Mouse (Mus musculus) cerebellum, postnatal 25 days (tissue): ENCODE measurements around the gene Snrpd2.

Experiments used
- DNase-seq, 2 experiments: peaks; one replicate each; pipeline ENCODE4 v3.0.0; 2021; ENCODE audit warnings: mixed read lengths in 2 of 2

Gene Snrpd2

DNA sequence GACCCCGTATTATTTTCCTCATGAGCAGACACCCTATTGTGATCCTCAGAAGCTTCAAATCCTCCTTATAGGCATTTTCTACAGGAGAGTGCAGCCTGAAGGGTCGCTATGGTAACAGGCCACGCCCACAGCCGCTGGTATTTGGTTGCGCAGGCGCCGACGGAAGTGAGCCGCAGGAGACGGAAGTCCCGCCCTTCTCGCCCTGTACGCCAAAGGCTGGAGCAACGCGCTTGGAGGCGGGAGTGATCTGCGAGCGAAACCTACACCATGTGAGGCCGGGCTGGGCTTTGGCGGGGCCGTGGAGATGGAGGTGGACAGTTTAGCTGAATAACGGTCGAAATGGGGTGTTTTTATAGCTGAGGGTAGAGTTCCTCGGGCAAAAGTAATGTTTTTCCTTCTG lies at the start of gene Snrpd2:
Snrpd2 (plus strand) TSS at position 97 of the 400 bp plus-strand sequence.
- DNase-seq: peak; percentile 97 to 99

DNA sequence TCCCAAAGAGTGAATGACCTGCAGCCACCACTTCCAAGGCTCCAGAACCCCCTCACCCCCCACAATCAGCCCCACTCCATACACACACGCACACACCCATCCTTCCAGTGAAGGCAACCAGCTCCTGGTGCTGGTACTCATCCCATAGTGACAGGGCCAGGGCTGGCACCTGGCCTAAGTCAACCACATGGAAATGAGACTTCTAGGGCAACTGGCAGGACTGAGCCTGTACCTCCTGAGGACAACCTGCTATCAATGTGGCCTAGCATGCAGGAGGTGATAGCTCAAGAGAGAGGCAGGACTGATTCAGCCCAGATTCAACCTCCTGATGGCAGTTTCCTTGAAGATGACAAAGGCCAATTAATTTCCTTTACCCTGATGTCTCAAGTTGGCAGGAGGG lies 49.2 kb upstream of the Snrpd2 start:
- no peak for DNase-seq

- no peak for DNase-seq
Observed at GRCm38 (mm10) chr7:19103741-19104140, 45.8 kb upstream of the Snrpd2 start.

- DNase-seq: no peak
Observed at GRCm38 (mm10) chr7:19104486-19104885, 45.0 kb upstream of the Snrpd2 start.

DNA sequence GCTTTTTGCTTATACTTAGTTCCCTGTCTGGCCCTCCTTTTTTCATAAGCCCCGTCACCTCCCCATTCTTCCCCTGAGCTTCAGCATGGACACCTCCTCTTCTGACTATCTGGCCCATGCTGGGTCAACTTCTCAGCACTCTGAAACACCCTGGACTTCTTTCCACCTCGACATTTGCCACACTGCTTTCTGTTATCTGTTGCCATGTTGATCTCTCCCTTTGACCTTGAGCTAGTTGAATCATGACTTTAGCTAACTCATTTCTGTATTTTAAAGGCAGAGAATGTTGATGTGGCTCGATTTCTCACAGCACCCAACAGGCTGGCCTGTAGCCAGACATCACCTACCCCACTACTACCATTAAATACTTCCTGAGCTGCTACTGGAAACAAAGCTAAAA lies 42.1 kb upstream of the Snrpd2 start:
- no peak for DNase-seq

DNA sequence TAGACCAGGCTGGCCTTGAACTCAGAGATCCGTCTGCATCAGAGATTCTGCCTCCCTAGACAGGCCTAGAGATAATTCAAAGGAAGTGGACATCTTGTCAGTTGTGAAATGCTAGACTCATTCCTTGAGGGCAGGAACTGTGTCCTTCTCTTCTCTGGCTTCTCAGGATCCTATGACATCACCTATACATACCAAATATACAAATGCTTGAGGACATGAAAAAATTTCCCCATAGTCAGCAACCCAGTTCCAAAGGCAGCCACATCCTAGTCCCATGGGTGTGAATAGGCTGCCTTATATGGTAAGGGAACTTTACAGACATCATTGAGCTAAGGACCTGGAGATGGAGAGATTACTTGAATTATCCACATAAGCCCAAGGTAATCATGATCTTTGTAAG lies 40.0 kb upstream of the Snrpd2 start:
- DNase-seq: no peak

DNA sequence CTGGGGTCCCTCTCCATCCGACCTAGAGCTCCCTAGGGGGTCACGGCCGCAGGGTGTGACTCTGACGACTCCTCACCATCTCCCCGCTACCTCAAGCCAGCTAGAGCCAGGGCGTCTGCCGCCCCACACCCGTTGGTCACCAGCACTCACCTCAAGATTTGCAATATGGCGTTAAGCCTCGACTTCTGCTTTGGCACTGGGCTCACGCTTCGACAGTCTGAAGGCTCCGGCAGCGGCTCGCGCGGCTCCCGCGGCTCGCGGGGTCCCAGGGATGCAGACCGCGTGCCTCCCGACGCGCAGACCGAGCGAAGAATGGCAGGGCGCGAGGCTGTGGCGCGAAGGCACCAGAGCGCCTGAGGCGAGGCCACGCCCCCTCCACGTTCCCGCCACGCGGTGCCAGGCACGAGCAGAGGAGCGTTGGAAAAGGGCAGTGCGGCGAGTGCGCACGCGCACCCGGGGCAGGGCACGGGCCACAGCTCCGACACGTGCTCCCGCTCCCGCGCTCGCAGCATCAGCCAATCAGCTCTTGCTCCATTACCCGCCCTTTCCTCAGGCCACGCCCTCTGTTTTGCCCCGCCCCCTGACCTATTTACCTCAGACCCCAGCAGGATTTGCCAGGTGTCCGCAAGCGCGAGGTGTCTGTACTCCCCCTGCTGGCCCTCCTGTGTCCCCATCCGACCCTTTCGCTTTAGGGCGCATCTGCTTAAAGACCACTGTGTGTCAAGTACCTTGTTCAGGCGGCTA lies 31.3 kb upstream of the Snrpd2 start, which contains the start of gene Gm4969:
Gm4969 (minus strand) TSS at position 341 of the 744 bp plus-strand sequence.
- peak; percentile 58 to 76 for DNase-seq

- peak in 1 of 2 experiments; percentile 19 for DNase-seq
Observed at GRCm38 (mm10) chr7:19119083-19119482, 30.4 kb upstream of the Snrpd2 start.

DNA sequence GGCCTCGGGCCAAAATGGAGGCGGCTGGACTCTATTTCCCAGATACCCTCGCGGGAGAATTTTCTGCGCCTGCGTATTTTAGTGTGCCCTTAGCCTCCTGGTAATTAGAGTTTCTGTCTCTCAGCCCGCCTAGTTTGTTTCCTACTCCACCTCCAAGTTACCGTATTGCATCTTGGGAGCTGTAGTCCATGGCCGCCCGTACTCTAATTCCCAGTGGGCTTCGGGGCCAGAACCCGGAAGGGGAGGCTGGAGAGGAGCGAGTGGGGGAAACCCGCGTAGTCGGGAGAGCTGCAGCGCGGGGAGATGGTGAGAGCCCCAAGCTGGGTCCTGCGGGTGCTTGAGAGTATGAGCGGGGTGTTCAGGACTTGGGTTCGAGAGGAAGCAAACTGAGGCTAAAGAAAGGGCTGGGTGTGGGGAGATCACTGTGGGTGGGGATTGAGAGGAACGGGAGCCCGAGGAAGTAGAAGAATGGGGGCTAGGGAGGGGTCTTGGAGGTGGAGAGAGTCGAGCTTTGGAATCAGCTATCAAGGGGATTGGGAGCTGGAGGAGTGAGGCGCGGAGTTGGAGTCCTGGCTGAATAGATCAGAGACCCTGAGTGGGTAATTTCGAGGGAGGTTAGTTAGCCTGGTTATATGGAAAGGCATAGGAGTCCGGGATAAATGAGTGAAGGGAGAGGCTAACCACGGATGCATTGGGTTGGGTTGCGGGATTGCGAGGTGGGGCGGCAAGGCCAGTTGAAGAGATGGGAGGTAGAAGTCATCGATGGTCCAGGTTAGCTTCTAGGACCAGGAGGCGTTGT lies 29.7 kb upstream of the Snrpd2 start, which contains the start of gene Fbxo46:
Fbxo46 (plus strand) TSS at position 229 of the 799 bp plus-strand sequence.
- DNase-seq: peak; percentile 87 to 92

DNA sequence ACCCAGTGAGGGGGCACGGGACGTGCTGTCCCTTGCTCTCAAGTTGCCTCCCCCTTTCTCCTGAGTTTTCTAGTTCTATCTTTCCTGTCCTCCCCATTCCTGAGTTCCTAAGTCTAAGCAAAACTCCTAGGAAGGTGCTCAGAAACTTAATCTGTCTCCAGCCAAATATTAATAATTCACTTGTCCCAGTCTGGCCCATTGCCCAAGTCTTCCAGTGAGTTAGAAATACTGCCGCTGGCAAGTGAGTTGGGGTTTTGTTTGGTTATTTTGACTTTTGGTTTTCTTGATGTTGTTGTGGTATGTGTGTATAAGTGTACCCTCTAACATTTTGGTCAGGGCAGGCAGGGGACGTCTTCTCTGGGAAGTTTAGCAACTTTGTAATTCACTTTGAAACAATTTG lies 27.8 kb upstream of the Snrpd2 start:
- DNase-seq: no peak

DNA sequence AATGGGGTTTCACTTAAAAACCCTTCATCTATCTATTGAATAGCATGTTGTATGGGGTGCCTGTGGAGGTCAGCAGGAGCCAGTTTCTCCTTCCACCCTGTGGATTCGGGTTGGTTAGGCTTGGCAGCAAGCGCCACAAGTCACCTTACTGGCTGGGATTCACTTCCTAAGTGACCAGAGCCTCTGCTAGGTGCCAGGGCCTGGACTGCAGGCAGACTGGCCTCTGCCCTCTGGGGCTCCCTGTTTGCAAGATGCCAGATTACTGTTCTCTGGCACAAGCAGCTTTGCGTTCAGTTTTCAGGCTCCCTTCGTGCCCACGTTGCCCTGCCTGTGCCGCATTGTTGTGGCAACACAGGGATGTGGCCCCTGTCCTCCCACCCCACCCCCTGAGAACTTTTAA lies 24.8 kb upstream of the Snrpd2 start:
- no peak for DNase-seq

DNA sequence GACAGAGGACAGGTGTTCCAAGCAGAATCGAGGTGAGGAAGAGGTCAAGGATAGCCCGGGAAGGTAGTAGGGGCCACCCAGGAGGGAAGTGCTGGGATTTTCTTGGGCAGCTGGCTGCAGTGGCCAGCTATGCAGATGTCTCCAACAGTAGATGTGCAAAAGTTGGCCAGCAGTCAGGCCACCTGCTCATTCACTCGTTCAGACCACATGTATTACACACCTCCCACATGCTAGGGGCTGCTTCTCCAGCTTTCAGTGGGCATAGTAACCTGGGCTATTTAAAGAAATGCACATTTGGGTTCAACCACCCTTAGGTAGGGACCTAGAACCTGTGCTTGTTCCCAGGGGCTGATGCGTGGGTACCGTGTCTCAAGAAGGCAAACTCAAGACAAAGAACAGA lies 21.8 kb upstream of the Snrpd2 start:
- DNase-seq: no peak

- DNase-seq: no peak
Observed at GRCm38 (mm10) chr7:19129396-19129795, 20.1 kb upstream of the Snrpd2 start.

DNA sequence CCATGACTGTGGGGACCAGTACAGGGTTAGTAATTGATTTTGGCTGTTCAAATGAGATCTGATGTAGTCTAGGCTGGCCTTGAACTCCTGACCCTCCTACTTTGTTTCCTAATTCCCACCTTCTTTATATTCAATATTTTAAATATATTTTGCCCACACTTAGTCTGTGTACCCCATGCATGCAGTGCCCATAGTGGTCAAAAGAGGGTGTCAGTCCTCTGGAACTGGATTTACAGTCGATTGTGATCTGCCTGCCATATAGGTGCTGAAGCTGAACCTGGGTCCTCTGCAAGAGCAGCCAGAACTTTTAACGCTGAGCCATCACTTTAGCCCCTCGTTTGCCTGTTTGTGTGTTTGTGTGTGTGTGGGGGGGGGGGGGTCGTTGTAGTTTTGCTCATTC lies 18.9 kb upstream of the Snrpd2 start:
- peak in 1 of 2 experiments; percentile 44 for DNase-seq

GRCm38 (mm10) chr7:19131324-19131848 lies 18.1 kb upstream of the Snrpd2 start:
- DNase-seq: peak; percentile 96 to 98

- DNase-seq: peak in 1 of 2 experiments; percentile 39
Observed at GRCm38 (mm10) chr7:19136168-19136567, 13.4 kb upstream of the Snrpd2 start.

DNA sequence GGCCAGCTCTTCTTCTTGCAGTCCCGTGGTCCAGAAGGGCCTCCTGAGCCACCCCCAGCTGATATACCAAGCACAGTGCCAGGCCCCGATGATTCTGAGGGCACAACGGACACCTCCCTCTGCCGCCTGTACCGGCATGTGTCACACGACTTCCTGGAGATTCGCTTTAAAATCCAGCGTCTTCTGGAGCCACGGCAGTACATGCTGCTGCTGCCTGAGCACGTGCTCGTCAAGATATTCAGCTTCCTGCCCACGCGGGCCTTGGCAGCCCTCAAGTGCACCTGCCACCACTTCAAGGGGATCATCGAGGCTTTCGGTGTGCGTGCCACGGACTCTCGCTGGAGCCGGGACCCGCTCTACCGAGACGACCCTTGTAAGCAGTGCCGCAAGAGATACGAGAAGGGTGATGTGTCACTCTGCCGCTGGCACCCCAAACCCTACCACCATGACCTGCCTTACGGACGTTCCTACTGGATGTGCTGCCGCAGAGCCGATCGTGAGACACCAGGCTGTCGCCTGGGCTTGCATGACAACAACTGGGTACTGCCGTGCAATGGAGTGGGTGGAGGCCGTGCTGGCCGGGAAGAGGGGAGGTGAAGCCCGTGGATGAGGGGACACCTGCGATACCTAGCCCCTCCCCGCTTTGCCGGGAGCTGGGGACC lies 12.7 kb upstream of the Snrpd2 start:
- DNase-seq: no peak

DNA sequence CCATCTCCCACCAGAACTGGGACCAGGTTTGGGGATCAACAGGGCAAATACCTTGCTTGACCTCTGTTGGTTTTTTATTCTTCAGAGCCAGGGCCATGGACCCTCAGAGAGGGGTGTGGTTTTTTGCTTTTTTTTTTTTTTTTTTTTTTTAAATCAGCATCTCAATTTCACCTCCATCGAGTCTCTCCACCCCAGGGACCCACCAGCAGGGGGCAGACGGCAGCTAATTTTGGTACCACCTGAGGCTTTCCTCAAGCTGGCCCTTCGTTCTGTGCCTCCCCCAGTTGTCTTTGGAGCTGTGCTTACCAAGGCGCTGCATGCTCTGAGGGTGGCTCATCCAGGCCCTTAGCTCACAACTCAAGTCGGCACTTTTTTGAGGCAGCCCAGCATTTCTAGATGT lies 12.1 kb upstream of the Snrpd2 start:
- peak in 1 of 2 experiments; percentile 68 for DNase-seq

DNA sequence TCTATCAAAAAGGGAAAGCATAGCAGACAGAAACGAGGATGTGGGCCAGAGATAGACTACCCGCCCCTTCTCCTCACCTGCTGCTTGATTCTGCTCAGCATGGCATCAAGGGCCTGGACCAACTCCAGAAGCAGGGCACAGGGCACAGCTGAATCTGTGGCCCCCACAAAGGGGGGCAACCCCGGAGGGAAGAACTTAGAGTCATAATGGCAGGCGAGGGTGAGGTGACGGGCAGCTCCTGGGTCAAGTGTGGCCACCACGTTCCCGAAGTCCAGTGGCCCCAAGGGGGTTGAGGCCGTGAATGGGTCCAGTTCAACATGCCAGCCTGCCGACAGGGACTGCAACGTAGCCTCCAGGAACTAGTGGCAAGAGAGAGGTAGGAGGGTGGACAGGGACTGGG lies 2.7 kb upstream of the Snrpd2 start:
- no peak for DNase-seq

GRCm38 (mm10) chr7:19147497-19148045 lies 2.0 kb upstream of the Snrpd2 start:
- no peak for DNase-seq

DNA sequence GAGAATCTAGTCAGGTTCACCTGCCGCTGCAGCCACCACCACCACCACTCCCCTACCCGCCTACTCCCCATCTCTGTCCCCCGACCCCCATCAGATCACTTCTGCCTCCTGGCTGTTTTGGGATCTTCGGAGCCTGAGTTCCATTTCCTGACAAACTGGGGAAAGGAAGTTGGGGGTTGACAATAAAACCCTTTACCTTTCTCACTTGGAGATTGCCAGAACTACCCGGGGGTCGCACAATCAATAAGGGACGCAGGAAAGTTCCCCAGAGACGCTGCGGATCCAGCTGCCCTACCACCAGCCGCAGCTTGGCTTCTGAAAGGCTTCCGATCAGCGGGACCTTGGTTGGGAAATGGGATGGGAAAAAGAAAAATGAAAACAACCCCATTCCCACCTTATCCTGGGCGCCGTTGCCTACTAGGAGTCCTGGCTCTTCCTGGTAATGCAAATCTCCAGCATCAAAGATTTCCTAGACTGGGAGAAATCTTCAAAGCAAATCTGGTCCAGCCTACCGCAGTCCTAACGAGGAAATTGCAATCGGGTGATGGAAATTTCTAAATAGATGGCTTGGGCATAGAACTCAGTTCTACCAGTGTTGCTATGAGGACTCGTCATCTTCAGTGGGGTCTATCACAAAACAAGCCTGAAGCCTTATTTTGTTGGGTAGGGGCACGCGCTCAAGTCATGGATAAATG lies 1.2 kb upstream of the Snrpd2 start:
- DNase-seq: no peak

- peak; percentile 96 to 97 for DNase-seq
Observed at GRCm38 (mm10) chr7:19148875-19149541, 514 bp upstream of the Snrpd2 start, which contains the start of gene Qpctl. Gene Qpctl, minus strand, starts transcription at chr7:19149291.
